8 mouse cellular contexts compared by ENCODE assay signal in genomic region chr14:46702669-46703435, GRCm38 (mm10). TPM values are rescaled to one million over a fixed set of nuclear protein-coding genes. Genes with fewer than 3 reads are reported as not detected.
A peak's percentile ranks its signal among the peaks of the same experiment; 100 is the strongest.
DNase-seq lines count a peak whose midpoint lies in the region; ATAC-seq and TF ChIP-seq lines count a peak whose summit lies in the region.

No protein-coding gene starts in this region.

- H3K27me3 ChIP-seq in hindbrain, embryonic 14.5 days (ENCODE audit: control insufficient read depth, insufficient read depth, low read length): no peaks in the 10 kb centered on the region
- peaks cover 15% of the 10 kb centered on the region; the same call in 1 of the 2 replicates for H3K27me3 ChIP-seq in limb, embryonic 15.5 days
- no peaks in the 10 kb centered on the region for H3K27me3 ChIP-seq in midbrain, embryonic 16.5 days (ENCODE audit: control insufficient read depth, insufficient read depth, low read depth, low read length)

- H3K9ac ChIP-seq in hindbrain, embryonic 14.5 days: no peak overlapping the region
- no peak overlapping the region for H3K9ac ChIP-seq in limb, embryonic 15.5 days
- H3K9ac ChIP-seq in midbrain, embryonic 16.5 days (ENCODE audit: low read depth, low read length): no peak overlapping the region

- 0 out of 2 replicates have a peak, but pooled peaks have one; percentile 30 for ATAC-seq in erythroblast, adult 5-6 weeks (replicated peaks; ENCODE audit: low FRiP score, poor library complexity, severe bottlenecking)
- ATAC-seq in hindbrain, embryonic 14.5 days (ENCODE audit: low FRiP score): peak; percentile 59; the same call in 1 of the 2 replicates
- 0 out of 2 replicates have a peak, but pooled peaks have one; percentile 30 for ATAC-seq in limb, embryonic 15.5 days (ENCODE audit: insufficient number of reproducible peaks, low FRiP score, low TSS enrichment, low read depth)
- ATAC-seq in midbrain, embryonic 16.5 days: peak; percentile 61

- peak in 1 of 2 experiments; percentile 31 for DNase-seq in layer of hippocampus, adult 2 months (ENCODE audit: low spot score in 2 of 2)
- no peak for DNase-seq in layer of hippocampus, adult 9-11 months
- peak; percentile 71 for DNase-seq in ZHBTc4 (ENCODE audit: low read depth, low spot score)
- DNase-seq in hindbrain, embryonic 14.5 days (ENCODE audit: low spot score): peak; percentile 64
- peak; percentile 49 for DNase-seq in thymus, postnatal 14 days

- 31% methylated on average over 17 of the region's 17 CpGs for WGBS in hindbrain, embryonic 14.5 days
- WGBS in limb, embryonic 15.5 days: 34% methylated on average over 17 of the region's 17 CpGs
- 33% methylated on average over 17 of the region's 17 CpGs for WGBS in midbrain, embryonic 16.5 days

- H3K4me2 ChIP-seq in hindbrain, embryonic 14.5 days (replicated peaks): no peak overlapping the region
- no peak overlapping the region for H3K4me2 ChIP-seq in limb, embryonic 15.5 days
- H3K4me2 ChIP-seq in midbrain, embryonic 16.5 days (ENCODE audit: low read length): no peak overlapping the region

- peak; percentile 70 for TF ChIP-seq CTCF in layer of hippocampus, adult 2 months (conservative IDR thresholded peaks at IDR 0.05)

- H3K4me3 ChIP-seq in layer of hippocampus, adult 2 months: no peak overlapping the region
- H3K4me3 ChIP-seq in hindbrain, embryonic 14.5 days (replicated peaks; ENCODE audit: low read length): no peak overlapping the region
- H3K4me3 ChIP-seq in limb, embryonic 15.5 days: no peak overlapping the region
- no peak overlapping the region for H3K4me3 ChIP-seq in midbrain, embryonic 16.5 days (ENCODE audit: low read depth, low read length)

- no peaks in the 10 kb centered on the region for H3K4me1 ChIP-seq in hindbrain, embryonic 14.5 days (replicated peaks; ENCODE audit: control insufficient read depth, insufficient read depth, low read length)
- H3K4me1 ChIP-seq in limb, embryonic 15.5 days: peaks cover 8% of the 10 kb centered on the region; the same call in 1 of the 2 replicates
- H3K4me1 ChIP-seq in midbrain, embryonic 16.5 days (ENCODE audit: control insufficient read depth, insufficient read depth, low read length): no peaks in the 10 kb centered on the region

- no peaks in the 10 kb centered on the region for H3K9me3 ChIP-seq in hindbrain, embryonic 14.5 days (ENCODE audit: control insufficient read depth, low read length)
- H3K9me3 ChIP-seq in limb, embryonic 15.5 days: no peaks in the 10 kb centered on the region
- H3K9me3 ChIP-seq in midbrain, embryonic 16.5 days (replicated peaks; ENCODE audit: control insufficient read depth, low read length, poor library complexity, severe bottlenecking): no peaks in the 10 kb centered on the region

- no peak overlapping the region for H3K27ac ChIP-seq in layer of hippocampus, adult 2 months
- H3K27ac ChIP-seq in hindbrain, embryonic 14.5 days: no peak overlapping the region
- no peak overlapping the region for H3K27ac ChIP-seq in limb, embryonic 15.5 days
- H3K27ac ChIP-seq in midbrain, embryonic 16.5 days (ENCODE audit: low read length): no peak overlapping the region

- H3K36me3 ChIP-seq in hindbrain, embryonic 14.5 days (replicated peaks; ENCODE audit: control insufficient read depth, insufficient read depth): no peaks in the 10 kb centered on the region
- no peaks in the 10 kb centered on the region for H3K36me3 ChIP-seq in limb, embryonic 15.5 days
- H3K36me3 ChIP-seq in midbrain, embryonic 16.5 days (ENCODE audit: control insufficient read depth, insufficient read depth, low read length): no peaks in the 10 kb centered on the region

RNA-seq across cellular contexts. Expression of gene Cdkn3, which starts 57.5 kb away (rescaled TPM):
- total RNA-seq in layer of hippocampus, adult 2 months (2021): under 1 TPM; 0.56 to 0.81 TPM
- 42.4 and 47.5 TPM in 2 replicates for total RNA-seq in erythroblast, adult 5-6 weeks (2015; ENCODE audit: low replicate concordance)
- 45.1 and 57.7 TPM in 2 replicates for total RNA-seq in erythroblast, adult 5-6 weeks (2017; ENCODE audit: low replicate concordance)
- 10.9 and 12.9 TPM in 2 replicates for polyA plus RNA-seq in hindbrain, embryonic 14.5 days (2014; fragmentation: Nextera tagmentation; extraction: Ambion mirVana)
- 43.6 and 44.6 TPM in 2 replicates for polyA plus RNA-seq in limb, embryonic 15.5 days (2015; fragmentation: Nextera tagmentation; extraction: Ambion mirVana)
- 7.5 and 8.8 TPM in 2 replicates for polyA plus RNA-seq in midbrain, embryonic 16.5 days (2015; fragmentation: Nextera tagmentation; extraction: Ambion mirVana)
